Mouse (Mus musculus) spleen, adult 2 months (tissue): ENCODE data around the gene Atp6v1e2. TPM values are rescaled to one million over a fixed set of nuclear protein-coding genes. Genes with fewer than 3 reads are reported as not detected.

Source experiments
- DNase-seq, 2 experiments: peaks; one replicate each; pipeline versions ENCODE4 v3.0.0 to v3.0.0-alpha.2; 2012 to 2021; ENCODE audit warnings: low spot score in 2 of 2, low read depth in 1 of 2
- H3K27ac ChIP-seq: fragments of 200-500 bp; 2 replicates; pipeline ENCODE4 v1.5.1; 2012; ENCODE audit warnings: low read length, inconsistent platforms; ENCODE audit not compliant: insufficient read depth
- H3K27me3 ChIP-seq: fragments of 200-500 bp; 2 replicates; pipeline ENCODE4 v1.6.1; 2012; ENCODE audit warnings: mild to moderate bottlenecking, moderate library complexity, low read length, inconsistent platforms; ENCODE audit not compliant: control insufficient read depth, insufficient read depth
- H3K36me3 ChIP-seq: fragments of 200-500 bp; 2 replicates; pipeline ENCODE4 v1.6.1; 2012; ENCODE audit warnings: mild to moderate bottlenecking, low read length, inconsistent platforms; ENCODE audit not compliant: control insufficient read depth, insufficient read depth
- H3K4me1 ChIP-seq: fragments of 200-500 bp; 2 replicates; pipeline ENCODE4 v1.6.1; 2011; ENCODE audit warnings: inconsistent platforms; ENCODE audit not compliant: control insufficient read depth, insufficient read depth, insufficient read length
- H3K4me3 ChIP-seq: fragments of 200-500 bp; 2 replicates; pipeline ENCODE4 v1.5.1; 2011; ENCODE audit warnings: mild to moderate bottlenecking, inconsistent platforms; ENCODE audit not compliant: insufficient read depth, insufficient read length; ENCODE audit errors: extremely low read depth
- CTCF ChIP-seq: fragments of 200-500 bp; IDR thresholded peaks from 2 replicates; pipeline ENCODE4 v1.5.1; 2011; ENCODE audit warnings: mild to moderate bottlenecking, inconsistent platforms; ENCODE audit not compliant: insufficient read depth, insufficient read length, insufficient replicate concordance; ENCODE audit errors: extremely low read depth
- POLR2A ChIP-seq: fragments of 200-500 bp; IDR thresholded peaks from 2 replicates; pipeline ENCODE4 v1.6.1; 2011; ENCODE audit warnings: low read depth, low read length, inconsistent platforms
- WGBS: fragments of 180-500 bp; shearing (Covaris S2); methylation state at CpG from one replicate; pipeline ENCODE4 v1.1.7; 2018; 5-methylcytosine and 5-hydroxymethylcytosine counted together
- polyA plus RNA-seq: library from polyadenylated mRNA; depleted of rRNA; stranded (reverse); fragments of >200 nt; gene quantifications from 2 replicates; pipeline ENCODE4 v1.2.3, GENCODE M21; 2012

Gene Atp6v1e2
- polyA plus RNA-seq, 1 experiment, result not detected

DNA sequence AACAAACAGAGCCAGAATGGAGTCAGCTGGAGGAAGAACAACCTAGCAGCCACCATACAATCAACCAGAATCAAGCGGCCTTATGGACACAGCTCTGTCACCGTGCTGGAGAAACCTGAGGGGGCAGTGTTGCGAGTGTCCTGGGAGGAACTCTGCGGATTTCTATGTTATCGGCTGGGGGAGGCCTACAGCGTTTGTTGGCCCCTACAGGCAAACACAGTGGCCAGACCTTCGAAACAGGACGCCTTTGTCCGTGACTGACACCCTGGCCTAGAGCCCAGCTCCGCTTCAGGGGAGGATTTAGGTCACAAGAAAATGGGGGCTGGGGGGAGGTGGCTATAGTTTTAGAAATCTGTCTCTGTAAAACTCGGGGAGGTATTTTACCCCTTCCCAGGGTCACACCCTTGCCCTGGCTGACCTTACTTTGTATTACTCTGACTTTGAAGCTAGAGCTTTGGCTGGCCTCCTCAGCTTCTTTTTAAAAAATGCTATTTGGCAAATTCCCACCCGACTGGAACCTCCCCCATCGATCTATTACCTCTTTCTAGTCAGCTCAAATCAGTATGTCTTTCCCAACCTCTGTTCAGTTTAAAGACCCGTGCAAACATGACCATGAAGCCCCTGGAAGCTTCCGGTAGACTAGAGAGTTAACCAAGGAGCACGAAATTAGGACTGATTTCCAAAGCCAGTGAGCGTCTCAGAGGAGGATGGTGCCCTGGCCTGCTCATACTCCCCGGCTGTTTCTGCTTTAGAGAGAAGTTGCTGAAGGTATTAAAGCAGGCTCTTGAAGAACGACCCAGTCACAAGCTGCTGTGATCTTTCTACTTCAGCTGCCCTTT is 42.2 kb downstream of the Atp6v1e2 start:
- TF ChIP-seq POLR2A (no peak), CTCF (no peak)
- WGBS, result 73% methylated on average over 19 of the region's 19 CpGs
- H3K4me3 ChIP-seq, result no peak overlapping the region
- no peaks in the 10 kb centered on the region for H3K27me3 ChIP-seq
- no peak overlapping the region for H3K27ac ChIP-seq
- no peaks in the 10 kb centered on the region for H3K36me3 ChIP-seq
- H3K4me1 ChIP-seq, result peaks cover 2% of the 10 kb centered on the region; the same call in 1 of the 2 replicates
- no peak for DNase-seq

DNA sequence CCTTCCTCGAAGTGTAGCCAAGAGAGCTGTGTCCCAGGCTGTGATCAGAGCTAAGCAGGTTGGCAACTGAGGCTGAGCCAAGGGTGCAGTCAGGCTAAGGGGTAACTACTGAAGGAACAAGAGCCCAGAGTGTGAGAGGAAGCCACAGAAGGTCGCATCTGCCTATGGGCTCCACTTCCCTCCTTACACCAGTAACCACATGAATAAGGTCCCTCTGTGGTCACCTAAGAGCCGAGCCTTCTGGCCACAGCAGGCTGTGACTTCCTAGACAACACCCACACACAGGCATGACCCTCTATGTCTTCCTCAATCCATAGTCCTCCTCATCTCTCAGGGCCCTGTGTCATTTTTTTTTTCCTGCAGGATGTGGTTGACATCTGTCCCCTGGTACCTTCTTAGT is 43.5 kb downstream of the Atp6v1e2 start:
- peaks cover 2% of the 10 kb centered on the region; the same call in 1 of the 2 replicates for H3K4me1 ChIP-seq
- 13% methylated on average over 3 of the region's 3 CpGs for WGBS
- no peaks in the 10 kb centered on the region for H3K36me3 ChIP-seq
- no peak overlapping the region for H3K27ac ChIP-seq
- no peak overlapping the region for H3K4me3 ChIP-seq
- no peaks in the 10 kb centered on the region for H3K27me3 ChIP-seq
- no peak for DNase-seq
- TF ChIP-seq POLR2A, result no peak
- TF ChIP-seq CTCF, result no peak

DNA sequence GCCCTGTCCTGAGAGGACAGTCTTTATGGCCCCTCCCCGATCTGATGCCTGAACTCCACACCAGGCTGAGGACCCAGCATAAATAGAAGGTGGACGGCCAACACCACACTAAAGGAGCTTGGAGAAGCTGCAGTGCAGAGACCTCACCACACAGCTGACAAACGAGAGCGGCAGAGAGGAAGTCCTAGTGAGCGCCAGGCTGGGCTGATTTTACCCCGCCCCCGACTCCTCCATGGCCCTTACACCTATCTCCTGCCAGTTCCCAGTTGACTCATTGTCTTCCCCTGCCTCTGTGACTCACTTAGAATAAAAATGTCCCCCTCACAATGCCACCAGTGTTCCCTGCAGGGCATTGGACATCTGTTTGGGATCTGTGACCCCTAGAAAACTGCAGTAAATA is 44.1 kb downstream of the Atp6v1e2 start:
- no peaks in the 10 kb centered on the region for H3K36me3 ChIP-seq
- H3K27me3 ChIP-seq, result no peaks in the 10 kb centered on the region
- 7% methylated on average over 7 of the region's 7 CpGs for WGBS
- peak in 1 of 2 experiments; percentile 12 for DNase-seq
- no peak overlapping the region for H3K4me3 ChIP-seq
- H3K27ac ChIP-seq, result no peak overlapping the region
- peaks cover 2% of the 10 kb centered on the region; the same call in 1 of the 2 replicates for H3K4me1 ChIP-seq
- TF ChIP-seq CTCF (no peak), POLR2A (no peak)

DNA sequence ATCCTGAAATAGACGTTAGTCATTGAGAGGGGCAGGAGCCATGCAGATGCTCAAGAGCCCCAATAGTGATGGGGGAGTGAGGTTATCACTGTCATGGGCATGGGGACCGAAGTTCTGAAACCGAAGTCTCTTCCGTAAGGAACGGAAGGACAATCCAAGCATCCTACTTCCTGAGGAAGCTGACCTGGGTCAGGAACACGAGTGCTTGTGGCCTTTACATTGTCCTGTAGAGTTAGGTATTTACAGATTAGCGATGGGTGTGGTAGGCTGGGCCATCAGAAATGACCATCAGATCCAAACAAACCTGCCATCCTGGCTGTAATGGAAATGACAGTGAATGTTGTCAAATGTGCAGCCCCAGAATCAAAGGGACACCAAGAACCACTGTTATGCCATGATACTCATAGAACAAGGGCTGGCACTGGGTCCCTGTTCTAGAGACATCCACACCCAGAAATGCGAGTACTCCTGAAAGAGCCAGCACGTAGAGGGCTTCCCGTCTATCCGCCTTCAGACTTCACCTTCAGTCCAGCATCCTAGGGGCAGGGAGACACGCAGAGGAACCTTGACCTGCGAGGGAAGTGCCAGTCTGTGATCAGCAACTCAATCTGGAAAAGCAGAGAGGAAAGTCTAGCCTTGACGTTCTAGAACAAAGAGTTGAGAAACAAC is 45.2 kb downstream of the Atp6v1e2 start:
- Histone ChIP-seq H3K4me1 (peaks cover 2% of the 10 kb centered on the region; the same call in 1 of the 2 replicates), H3K27ac (no peak overlapping the region), H3K27me3 (no peaks in the 10 kb centered on the region), H3K4me3 (no peak overlapping the region), H3K36me3 (no peaks in the 10 kb centered on the region)
- TF ChIP-seq CTCF, result no peak
- no peak for TF ChIP-seq POLR2A
- 92% methylated on average over 14 of the region's 14 CpGs for WGBS
- no peak for DNase-seq

DNA sequence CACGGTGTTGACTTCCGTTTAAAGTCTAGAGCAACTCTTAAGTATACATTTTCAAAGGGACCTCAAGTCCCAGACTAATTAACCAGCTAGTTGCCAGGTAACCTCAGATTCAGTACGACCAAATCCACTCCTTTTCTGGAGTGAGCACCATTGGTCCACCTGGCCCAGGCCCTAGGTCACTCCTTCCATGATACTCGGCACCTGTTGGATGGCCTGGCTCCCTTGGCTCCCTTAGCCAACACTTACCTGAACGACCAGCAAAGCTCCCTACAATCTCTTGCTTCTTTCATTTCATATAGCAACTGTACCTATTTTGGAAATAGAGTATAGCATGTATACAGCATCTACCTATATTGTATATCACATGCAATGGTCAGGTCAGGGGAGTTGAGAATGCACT is 47.1 kb downstream of the Atp6v1e2 start:
- H3K36me3 ChIP-seq, result no peaks in the 10 kb centered on the region
- 83% methylated on average over 5 of the region's 5 CpGs for WGBS

DNA sequence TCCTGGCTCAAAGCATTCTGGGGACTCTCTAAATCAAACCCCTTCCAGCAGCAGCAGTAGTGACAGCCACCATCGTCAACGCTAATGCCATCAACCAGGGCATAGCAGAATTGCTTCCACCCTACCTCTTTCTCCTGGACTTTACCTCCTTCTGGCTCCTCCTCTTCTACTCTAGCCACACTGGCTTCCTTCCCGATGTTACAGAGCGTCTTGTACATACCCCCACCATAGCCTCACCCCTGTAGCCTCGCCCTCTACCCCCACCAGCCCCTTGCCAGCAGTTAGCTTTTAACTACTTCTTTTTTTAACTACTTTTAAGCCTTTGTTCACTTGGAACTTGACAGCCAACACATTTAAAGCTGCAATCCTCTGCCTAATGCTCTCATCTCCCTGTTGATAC is 47.9 kb downstream of the Atp6v1e2 start:
- no peaks in the 10 kb centered on the region for H3K27me3 ChIP-seq
- TF ChIP-seq CTCF (no peak), POLR2A (no peak)
- no peaks in the 10 kb centered on the region for H3K36me3 ChIP-seq
- H3K4me1 ChIP-seq, result peaks cover 2% of the 10 kb centered on the region; the same call in 1 of the 2 replicates
- 24% methylated on average over 5 of the region's 5 CpGs for WGBS
- no peak for DNase-seq
- H3K27ac ChIP-seq, result no peak overlapping the region
- no peak overlapping the region for H3K4me3 ChIP-seq

More for the DNA sequence above, 47.1 kb downstream of the Atp6v1e2 start:
- Histone ChIP-seq H3K27ac (no peak overlapping the region), H3K4me1 (peaks cover 2% of the 10 kb centered on the region; the same call in 1 of the 2 replicates), H3K27me3 (no peaks in the 10 kb centered on the region), H3K4me3 (no peak overlapping the region)
- no peak for DNase-seq
- TF ChIP-seq POLR2A (no peak), CTCF (no peak)
